Mouse (Mus musculus) midbrain, embryonic 11.5 days (tissue): Measurements from ENCODE around the gene Hpca. TPM values are rescaled to one million over a fixed set of nuclear protein-coding genes. Genes with fewer than 3 reads are reported as not detected.

ENCODE experiments used
- ATAC-seq: fragments of 200-750 bp; cut with Nextera tagmentation; 2 replicates; pipeline ENCODE4 v1.8.0; 2017; ENCODE audit warnings: moderate TSS enrichment, moderate library complexity; ENCODE audit not compliant: low FRiP score
- DNase-seq: peaks from one replicate; pipeline ENCODE4 v3.0.0; 2015; ENCODE audit warnings: low spot score; ENCODE audit errors: missing footprints
- H3K27ac ChIP-seq: fragments of 300-500 bp; sonication (generic); 2 replicates; pipeline ENCODE4 v1.5.1; 2014; ENCODE audit warnings: low read depth, low read length
- H3K27me3 ChIP-seq: fragments of 300-500 bp; sonication (generic); 2 replicates; pipeline ENCODE4 v1.6.1; 2014; ENCODE audit warnings: mild to moderate bottlenecking, low read length, moderate library complexity, mixed read lengths; ENCODE audit not compliant: control insufficient read depth, insufficient read depth
- H3K36me3 ChIP-seq: fragments of 300-500 bp; sonication (generic); 2 replicates; pipeline ENCODE4 v1.6.1; 2014; ENCODE audit warnings: mild to moderate bottlenecking, low read length, moderate library complexity, mixed read lengths; ENCODE audit not compliant: control insufficient read depth, insufficient read depth
- H3K4me1 ChIP-seq: fragments of 300-500 bp; sonication (generic); 2 replicates; pipeline ENCODE4 v1.6.1; 2014; ENCODE audit warnings: low read length; ENCODE audit not compliant: control insufficient read depth, insufficient read depth
- H3K4me2 ChIP-seq: fragments of 300-500 bp; sonication (generic); 2 replicates; pipeline ENCODE4 v1.6.1; 2014; ENCODE audit warnings: mild to moderate bottlenecking, moderate library complexity
- H3K4me3 ChIP-seq: fragments of 300-500 bp; sonication (generic); 2 replicates; pipeline ENCODE4 v1.5.1; 2014; ENCODE audit warnings: low read depth, low read length
- H3K9ac ChIP-seq: fragments of 300-500 bp; sonication (generic); 2 replicates; pipeline ENCODE4 v1.6.1; 2014; ENCODE audit warnings: low read length
- H3K9me3 ChIP-seq: fragments of 300-500 bp; sonication (generic); 2 replicates; pipeline ENCODE4 v1.6.1; 2016; ENCODE audit warnings: low read length; ENCODE audit not compliant: control insufficient read depth
- WGBS: fragments of 180-500 bp; shearing (Covaris S2); extraction: QIAGEN DNeasy Blood & Tissue Kit; methylation state at CpG from one replicate; pipeline ENCODE4 v1.1.7; 2014; 5-methylcytosine and 5-hydroxymethylcytosine counted together
- polyA plus RNA-seq: library from polyadenylated mRNA; unstranded; fragments of >200 nt; fragmentation: Nextera tagmentation; extraction: Ambion mirVana; gene quantifications from 2 replicates; pipeline ENCODE4 v1.2.1, GENCODE M21; 2014

Hpca gene
- polyA plus RNA-seq, 1 experiment from 2014 or later = 2.0 TPM

- ATAC-seq = no peak
- Histone ChIP-seq H3K27ac (no peak overlapping the region), H3K9ac (no peak overlapping the region; the same call in 1 of the 2 replicates)
Measured at GRCm38 (mm10) chr4:129081041-129081440, 40.8 kb downstream of the Hpca start.

GRCm38 (mm10) chr4:129079126-129079525 is 42.7 kb downstream of the Hpca start:
- 96% methylated on average over 9 of the region's 9 CpGs for WGBS
- no peaks in the 10 kb centered on the region for H3K4me1 ChIP-seq
- ATAC-seq = no peak
- H3K27ac ChIP-seq = no peak overlapping the region
- no peaks in the 10 kb centered on the region for H3K27me3 ChIP-seq
- H3K9ac ChIP-seq = no peak overlapping the region
- H3K9me3 ChIP-seq = no peaks in the 10 kb centered on the region
- H3K4me2 ChIP-seq = no peak overlapping the region
- no peak overlapping the region for H3K4me3 ChIP-seq
- H3K36me3 ChIP-seq = peaks cover 7% of the 10 kb centered on the region; the same call in 1 of the 2 replicates
- DNase-seq = no peak

More at GRCm38 (mm10) chr4:129081041-129081440, 40.8 kb downstream of the Hpca start:
- H3K4me3 ChIP-seq = no peak overlapping the region
- H3K9me3 ChIP-seq = no peaks in the 10 kb centered on the region
- H3K27me3 ChIP-seq = no peaks in the 10 kb centered on the region
- whole genome bisulfite sequencing = 84% methylated on average over 7 of the region's 7 CpGs
- no peak overlapping the region for H3K4me2 ChIP-seq
- no peaks in the 10 kb centered on the region for H3K4me1 ChIP-seq
- no peak for DNase-seq
- H3K36me3 ChIP-seq = peaks cover 5% of the 10 kb centered on the region; the same call in 1 of the 2 replicates

- Histone ChIP-seq H3K9me3 (no peaks in the 10 kb centered on the region), H3K4me2 (no peak overlapping the region), H3K4me3 (no peak overlapping the region), H3K36me3 (no peaks in the 10 kb centered on the region), H3K27me3 (no peaks in the 10 kb centered on the region), H3K4me1 (no peaks in the 10 kb centered on the region), H3K27ac (no peak overlapping the region), H3K9ac (no peak overlapping the region)
- DNase-seq (no peak), ATAC-seq (no peak)
- WGBS = 93% methylated on average over 4 of the region's 4 CpGs
Measured at GRCm38 (mm10) chr4:129068848-129069247, 53.0 kb downstream of the Hpca start.

GRCm38 (mm10) chr4:129067638-129068415 is 54.0 kb downstream of the Hpca start:
- no peak for ATAC-seq
- H3K9me3 ChIP-seq = no peaks in the 10 kb centered on the region
- WGBS = 87% methylated on average over 5 of the region's 5 CpGs

GRCm38 (mm10) chr4:129065688-129066236 is 56.1 kb downstream of the Hpca start:
- H3K9ac ChIP-seq = no peak overlapping the region
- DNase-seq (no peak), ATAC-seq (no peak)
- no peaks in the 10 kb centered on the region for H3K4me1 ChIP-seq
- H3K27me3 ChIP-seq = no peaks in the 10 kb centered on the region
- H3K4me2 ChIP-seq = no peak overlapping the region
- H3K4me3 ChIP-seq = no peak overlapping the region
- H3K27ac ChIP-seq = no peak overlapping the region
- no peaks in the 10 kb centered on the region for H3K9me3 ChIP-seq
- no peaks in the 10 kb centered on the region for H3K36me3 ChIP-seq

More at GRCm38 (mm10) chr4:129067638-129068415, 54.0 kb downstream of the Hpca start:
- no peaks in the 10 kb centered on the region for H3K36me3 ChIP-seq
- no peak overlapping the region for H3K27ac ChIP-seq
- no peak overlapping the region for H3K4me3 ChIP-seq
- H3K4me2 ChIP-seq = no peak overlapping the region
- H3K9ac ChIP-seq = no peak overlapping the region
- H3K4me1 ChIP-seq = no peaks in the 10 kb centered on the region
- H3K27me3 ChIP-seq = no peaks in the 10 kb centered on the region
- DNase-seq = no peak

GRCm38 (mm10) chr4:129062281-129063075 is 59.4 kb downstream of the Hpca start:
- no peak overlapping the region for H3K9ac ChIP-seq
- peaks cover 10% of the 10 kb centered on the region for H3K4me1 ChIP-seq
- H3K27me3 ChIP-seq = no peaks in the 10 kb centered on the region
- no peaks in the 10 kb centered on the region for H3K9me3 ChIP-seq
- no peaks in the 10 kb centered on the region for H3K36me3 ChIP-seq
- ATAC-seq (no peak), DNase-seq (no peak)
- WGBS = 82% methylated on average over 3 of the region's 3 CpGs
- H3K27ac ChIP-seq = no peak overlapping the region
- no peak overlapping the region for H3K4me2 ChIP-seq
- no peak overlapping the region for H3K4me3 ChIP-seq

Other genes with a start within 250 kb of the Hpca start
- 8.3 and 10.3 TPM in 2 replicates for gene Trim62, start 238.5 kb downstream of the Hpca start, polyA plus RNA-seq
- 11.5 and 14.4 TPM in 2 replicates for gene Azin2, start 159.6 kb downstream of the Hpca start, polyA plus RNA-seq
- 131 and 141 TPM in 2 replicates for gene Ak2, start 130.1 kb downstream of the Hpca start, polyA plus RNA-seq
- 8.7 and 9.3 TPM in 2 replicates for gene Rnf19b, start 63.8 kb downstream of the Hpca start, polyA plus RNA-seq
- gene Tmem54, start 16.5 kb downstream of the Hpca start, polyA plus RNA-seq = 0.20 and 0.43 TPM in 2 replicates
- gene Fndc5, start 15.0 kb upstream of the Hpca start, polyA plus RNA-seq = 0.95 and 1.5 TPM in 2 replicates
- gene S100pbp, start 67.7 kb upstream of the Hpca start, polyA plus RNA-seq = 20.0 and 26.9 TPM in 2 replicates
- gene Yars, start 67.7 kb upstream of the Hpca start, polyA plus RNA-seq = 105 and 106 TPM in 2 replicates
- gene C77080, start 139.4 kb upstream of the Hpca start, polyA plus RNA-seq = 3.3 and 3.7 TPM in 2 replicates
- gene Sync, start 165.6 kb upstream of the Hpca start, polyA plus RNA-seq = 0.51 and 0.53 TPM in 2 replicates
- 561 and 604 TPM in 2 replicates for gene Rbbp4, start 213.3 kb upstream of the Hpca start, polyA plus RNA-seq
- gene Zbtb8os, start 213.7 kb upstream of the Hpca start, polyA plus RNA-seq = 42.7 and 45.0 TPM in 2 replicates